Mouse (Mus musculus) lung, adult 2 months (tissue): Measurements from ENCODE around the gene H2-Q6.
A peak's percentile ranks its signal among the peaks of the same experiment; 100 is the strongest.
"Not testable (repeated sequence)": the region's sequence is repeated elsewhere in the genome, so short reads cannot be mapped to it uniquely, and the experiment has no call there.

Experiments
- CTCF ChIP-seq: fragments of 200-500 bp; IDR thresholded peaks from 2 replicates; pipeline ENCODE4 v1.5.1; 2011; ENCODE audit warnings: mild to moderate bottlenecking, low read length, control low read depth; ENCODE audit not compliant: insufficient read depth
- POLR2A ChIP-seq: fragments of 200-500 bp; IDR thresholded peaks from 2 replicates; pipeline ENCODE4 v1.6.1; 2011; ENCODE audit warnings: low read depth, mild to moderate bottlenecking, control low read depth, low read length, borderline replicate concordance; ENCODE audit errors: extremely low read depth

- peak; percentile 51 for TF ChIP-seq CTCF
- not testable (repeated sequence) for TF ChIP-seq POLR2A
Measured at GRCm38 (mm10) chr17:35434836-35435235, 10.2 kb downstream of the H2-Q6 start.
